Mouse (Mus musculus) C3H10T1/2 (cell line): ENCODE results near the gene Ivl. TPM values are rescaled to one million over a fixed set of nuclear protein-coding genes. Genes with fewer than 3 reads are reported as not detected.

Experiments
- polyA plus RNA-seq, 2 experiments: library from polyadenylated mRNA; unstranded; fragments of >200 nt; fragmentation: generic; extraction: Trizol; gene quantifications; one replicate each; pipeline ENCODE4 v1.2.1; 2012; ENCODE audit warnings: missing spikeins in 2 of 2

Gene Ivl
- polyA plus RNA-seq, result under 1 TPM; 0.01 to 0.02 TPM

GRCm38 (mm10) chr3:92573449-92574041, at the start of gene Ivl:
TSS of gene Ivl (minus strand) at chr3:92573735.

GRCm38 (mm10) chr3:92621560-92621959, 48.0 kb upstream of the Ivl start, which contains the start of gene Lce6a:
TSS of gene Lce6a (minus strand) at chr3:92621660.

GRCm38 (mm10) chr3:92607392-92607791, 33.9 kb upstream of the Ivl start, which contains the start of gene 2210017I01Rik:
TSS of gene 2210017I01Rik (minus strand) at chr3:92607492.

GRCm38 (mm10) chr3:92588858-92589257, 15.3 kb upstream of the Ivl start, which contains the start of gene Smcp:
TSS of gene Smcp (minus strand) at chr3:92588997.

GRCm38 (mm10) chr3:92534411-92534810, 39.1 kb downstream of the Ivl start, which contains the start of gene 2310046K23Rik:
TSS of gene 2310046K23Rik (minus strand) at chr3:92534511.

Other genes with a start within 250 kb of the Ivl start
- not detected for gene Sprr2d, start 234.6 kb downstream of the Ivl start, polyA plus RNA-seq
- under 1 TPM in 1 of 2 experiments, not detected in 1; 0.05 TPM for gene Sprr2e, start 221.6 kb downstream of the Ivl start, polyA plus RNA-seq
- gene Sprr2f, start 208.5 kb downstream of the Ivl start, polyA plus RNA-seq, result not detected
- gene Sprr2h, start 188.1 kb downstream of the Ivl start, polyA plus RNA-seq, result under 1 TPM in 1 of 2 experiments, not detected in 1; 0.04 TPM
- gene Sprr2i, start 165.7 kb downstream of the Ivl start, polyA plus RNA-seq, result not detected
- under 1 TPM in 1 of 2 experiments, not detected in 1; 0.15 TPM for gene Sprr2j-ps, start 155.7 kb downstream of the Ivl start, polyA plus RNA-seq
- 10 to 100 TPM in 1 of 2 experiments, 1 to 10 TPM in 1; 6.3 to 13.3 TPM for gene Gm9774, start 144.3 kb downstream of the Ivl start, polyA plus RNA-seq
- gene Sprr2k, start 141.2 kb downstream of the Ivl start, polyA plus RNA-seq, result 1 to 10 TPM in 1 of 2 experiments, under 1 TPM in 1; 0.38 to 2.1 TPM
- not detected for gene Sprr1b, start 134.9 kb downstream of the Ivl start, polyA plus RNA-seq
- not detected for gene Sprr3, start 115.0 kb downstream of the Ivl start, polyA plus RNA-seq
- gene Sprr1a, start 87.8 kb downstream of the Ivl start, polyA plus RNA-seq, result 10 to 100 TPM in 1 of 2 experiments, 1 to 10 TPM in 1; 4.8 to 21.7 TPM
- gene Sprr4, start 73.2 kb downstream of the Ivl start, polyA plus RNA-seq, result not detected
- gene 2310046K23Rik, start 39.2 kb downstream of the Ivl start, polyA plus RNA-seq, result not detected
- gene Smcp, start 15.3 kb upstream of the Ivl start, polyA plus RNA-seq, result not detected
- gene 2210017I01Rik, start 33.8 kb upstream of the Ivl start, polyA plus RNA-seq, result not detected
- not detected for gene Lce6a, start 47.9 kb upstream of the Ivl start, polyA plus RNA-seq
- not detected for gene Lce1a1, start 74.6 kb upstream of the Ivl start, polyA plus RNA-seq
- not detected for gene Lce1b, start 83.2 kb upstream of the Ivl start, polyA plus RNA-seq
- not detected for gene Lce1a2, start 96.6 kb upstream of the Ivl start, polyA plus RNA-seq
- gene Lce1c, start 105.5 kb upstream of the Ivl start, polyA plus RNA-seq, result not detected
- not detected for gene Lce1d, start 113.5 kb upstream of the Ivl start, polyA plus RNA-seq
- not detected for gene Lce1e, start 135.3 kb upstream of the Ivl start, polyA plus RNA-seq
- not detected for gene Lce1f, start 146.6 kb upstream of the Ivl start, polyA plus RNA-seq
- not detected for gene Gm38119, start 165.4 kb upstream of the Ivl start, polyA plus RNA-seq
- gene Lce1g, start 178.6 kb upstream of the Ivl start, polyA plus RNA-seq, result under 1 TPM in 1 of 2 experiments, not detected in 1; 0.39 TPM
- under 1 TPM in 1 of 2 experiments, not detected in 1; 0.08 TPM for gene Lce1h, start 191.3 kb upstream of the Ivl start, polyA plus RNA-seq
- not detected for gene Lce1i, start 205.2 kb upstream of the Ivl start, polyA plus RNA-seq
- gene Lce1j, start 216.8 kb upstream of the Ivl start, polyA plus RNA-seq, result not detected
- gene Lce1k, start 234.2 kb upstream of the Ivl start, polyA plus RNA-seq, result not detected